Mouse (Mus musculus) forebrain, embryonic 13.5 days (tissue): ENCODE data around the gene Tmem198b. TPM values are rescaled to one million over a fixed set of nuclear protein-coding genes. Genes with fewer than 3 reads are reported as not detected.
"Not testable (repeated sequence)": the region's sequence is repeated elsewhere in the genome, so short reads cannot be mapped to it uniquely, and the experiment has no call there.

Experiments
- ATAC-seq: fragments of 200-750 bp; cut with Nextera tagmentation; 2 replicates; pipeline ENCODE4 v1.8.0; 2017
- H3K27ac ChIP-seq: fragments of 300-500 bp; sonication (generic); 2 replicates; pipeline ENCODE4 v1.5.1; 2015; ENCODE audit warnings: inconsistent platforms, mild to moderate bottlenecking, moderate library complexity
- H3K27me3 ChIP-seq: fragments of 300-500 bp; sonication (generic); 2 replicates; pipeline ENCODE4 v1.6.1; 2015; ENCODE audit warnings: mild to moderate bottlenecking, inconsistent platforms
- H3K36me3 ChIP-seq: fragments of 300-500 bp; sonication (generic); 2 replicates; pipeline ENCODE4 v1.6.1; 2015; ENCODE audit warnings: mild to moderate bottlenecking, inconsistent platforms; ENCODE audit not compliant: poor library complexity, severe bottlenecking
- H3K4me1 ChIP-seq: fragments of 300-500 bp; sonication (generic); 2 replicates; pipeline ENCODE4 v1.6.1; 2015; ENCODE audit warnings: inconsistent platforms
- H3K4me2 ChIP-seq: fragments of 300-500 bp; sonication (generic); 2 replicates; pipeline ENCODE4 v1.6.1; 2015; ENCODE audit warnings: inconsistent platforms, mild to moderate bottlenecking, moderate library complexity
- H3K4me3 ChIP-seq: fragments of 300-500 bp; sonication (generic); 2 replicates; pipeline ENCODE4 v1.5.1; 2015; ENCODE audit warnings: mild to moderate bottlenecking, inconsistent platforms
- H3K9ac ChIP-seq: fragments of 300-500 bp; sonication (generic); 2 replicates; pipeline ENCODE4 v1.6.1; 2015; ENCODE audit warnings: mild to moderate bottlenecking, inconsistent platforms
- H3K9me3 ChIP-seq: fragments of 300-500 bp; sonication (generic); replicated peaks from 2 replicates; pipeline ENCODE4 v1.6.1; 2016; ENCODE audit warnings: inconsistent platforms
- WGBS: fragments of 180-500 bp; shearing (Covaris S2); methylation state at CpG from one replicate; pipeline ENCODE4 v1.1.7; 2015; 5-methylcytosine and 5-hydroxymethylcytosine counted together
- polyA plus RNA-seq: library from polyadenylated mRNA; unstranded; fragments of >200 nt; fragmentation: Nextera tagmentation; extraction: Ambion mirVana; gene quantifications from 2 replicates; pipeline ENCODE4 v1.2.1, GENCODE M21; 2015

The Tmem198b gene
- 14.9 and 16.3 TPM in 2 replicates for polyA plus RNA-seq

DNA sequence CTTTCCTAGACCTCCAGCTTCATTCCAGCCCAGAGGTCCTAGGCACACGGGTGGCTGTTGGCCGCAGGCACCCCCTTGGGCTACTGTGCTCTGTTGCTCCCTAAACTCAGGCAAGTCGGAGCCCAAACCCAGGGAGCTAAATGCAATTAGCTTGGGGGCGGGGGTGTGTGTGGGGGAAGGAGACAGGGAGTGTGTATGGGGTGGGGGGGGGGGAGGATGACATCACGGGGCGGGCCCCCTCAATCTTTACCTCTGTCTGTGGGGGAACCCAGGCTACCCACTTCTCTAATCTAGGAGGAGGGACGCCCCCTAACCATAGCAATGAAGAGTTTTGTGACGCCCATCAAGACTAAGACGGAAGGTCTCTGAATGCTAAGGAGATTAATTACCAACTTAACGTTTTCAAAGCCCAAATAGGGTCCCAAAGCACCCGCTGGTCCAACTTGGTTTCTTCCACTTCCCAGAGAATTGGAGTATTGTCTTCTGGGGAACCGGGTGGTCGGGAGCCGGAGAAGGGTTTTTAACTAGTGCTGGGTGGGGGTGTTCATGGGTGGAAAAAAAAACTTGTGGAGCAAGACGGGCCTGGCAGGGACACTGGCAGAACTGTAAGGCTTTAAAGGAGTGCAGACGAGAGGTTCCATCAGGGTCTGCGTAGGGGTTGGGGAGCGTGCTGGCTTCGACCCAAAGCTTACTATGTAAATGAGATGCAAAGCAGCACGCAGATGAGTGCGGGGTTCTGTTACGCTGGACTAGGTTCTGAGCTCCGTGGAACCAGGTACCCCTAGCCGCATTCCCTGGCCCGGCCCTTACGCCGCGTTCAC lies at the start of gene Tmem198b:
Tmem198b (minus strand) TSS at position 100 of the 821 bp plus-strand sequence.
- under 1% methylated on average over 27 of the region's 28 CpGs for WGBS
- H3K4me2 ChIP-seq: peak within 1 kb of the TSS; percentile 78
- ATAC-seq: peak; percentile 73

DNA sequence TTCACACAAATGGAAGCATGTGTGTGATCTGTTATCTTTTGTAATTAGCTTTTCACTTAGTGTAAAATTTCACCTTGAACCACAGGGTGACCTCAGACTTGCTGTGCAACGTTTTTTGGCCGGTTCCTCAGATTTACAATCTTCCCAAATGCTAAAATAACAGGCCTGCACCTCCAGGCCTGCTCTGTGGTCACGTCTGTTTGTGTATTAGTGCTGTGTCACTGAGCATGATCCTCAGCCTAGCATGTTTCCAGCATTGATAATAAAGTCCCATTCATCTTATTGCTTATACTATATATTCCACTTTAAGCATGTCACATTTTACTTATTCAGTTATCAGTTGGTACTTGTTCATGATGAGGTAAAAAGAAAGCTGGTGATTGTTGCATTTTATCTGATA lies 46.2 kb upstream of the Tmem198b start:
- ATAC-seq: no peak
- H3K9me3 ChIP-seq: no peaks in the 10 kb centered on the region
- H3K27ac ChIP-seq: no peak overlapping the region
- H3K36me3 ChIP-seq: peaks cover 58% of the 10 kb centered on the region
- WGBS: 77% methylated on average over 3 of the region's 3 CpGs
- H3K9ac ChIP-seq: no peak overlapping the region
- H3K4me1 ChIP-seq: no peaks in the 10 kb centered on the region
- H3K27me3 ChIP-seq: no peaks in the 10 kb centered on the region
- H3K4me2 ChIP-seq: no peak overlapping the region
- H3K4me3 ChIP-seq: no peak overlapping the region

More for the DNA sequence above, at the start of gene Tmem198b:
- no peaks in the 10 kb centered on the region for H3K9me3 ChIP-seq
- H3K4me3 ChIP-seq: peak within 1 kb of the TSS; percentile 78
- H3K27ac ChIP-seq: peak within 1 kb of the TSS; percentile 98
- H3K9ac ChIP-seq: peak within 1 kb of the TSS; percentile 88
- H3K36me3 ChIP-seq: peaks cover 58% of the 10 kb centered on the region
- H3K4me1 ChIP-seq: peaks cover 54% of the 10 kb centered on the region
- no peaks in the 10 kb centered on the region for H3K27me3 ChIP-seq

DNA sequence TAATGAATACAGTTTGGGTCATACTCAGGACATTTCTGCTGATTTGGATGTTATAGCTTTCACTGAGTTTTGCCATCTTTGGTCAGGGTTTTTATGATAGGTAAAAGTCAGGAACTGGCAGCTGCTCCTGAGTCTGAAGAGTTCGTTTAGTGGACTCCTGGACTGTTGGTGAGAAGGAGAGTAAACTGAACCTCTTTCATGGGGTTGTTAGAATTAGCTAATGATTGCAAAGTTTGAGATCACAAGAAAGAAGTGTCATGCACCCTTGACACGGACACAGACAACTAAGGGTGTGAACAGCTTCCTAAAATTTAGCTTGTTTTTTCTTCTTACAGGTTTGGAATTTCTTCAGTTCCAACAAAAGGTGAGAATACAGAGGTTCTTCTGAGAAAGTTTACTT lies 44.3 kb upstream of the Tmem198b start:
- Histone ChIP-seq H3K4me3 (no peak overlapping the region), H3K4me1 (no peaks in the 10 kb centered on the region), H3K9ac (no peak overlapping the region), H3K27me3 (no peaks in the 10 kb centered on the region), H3K36me3 (peaks cover 56% of the 10 kb centered on the region), H3K27ac (no peak overlapping the region), H3K9me3 (no peaks in the 10 kb centered on the region), H3K4me2 (no peak overlapping the region)
- ATAC-seq: no peak
- WGBS: 89% methylated on average over 2 of the region's 2 CpGs

DNA sequence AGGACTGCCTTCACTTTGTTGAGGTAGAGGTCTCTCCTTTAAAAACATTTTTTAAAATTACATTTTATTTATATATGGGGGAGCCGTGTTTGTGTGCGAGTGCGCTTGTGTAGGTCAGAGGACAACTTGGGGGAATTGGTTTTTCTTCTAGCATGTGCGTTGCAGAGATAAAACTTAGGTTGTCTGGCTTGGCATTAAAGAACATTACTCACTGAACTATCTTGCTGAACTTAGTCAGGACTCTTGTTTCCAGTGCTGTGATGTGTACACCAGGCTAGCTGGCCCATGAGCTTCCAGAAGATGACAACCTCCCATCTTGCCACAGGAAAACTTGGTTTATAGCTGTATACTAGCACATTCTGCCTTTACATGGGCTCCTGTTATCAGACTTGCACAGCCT lies 42.5 kb upstream of the Tmem198b start:
- Histone ChIP-seq H3K27ac (no peak overlapping the region), H3K4me3 (no peak overlapping the region), H3K27me3 (no peaks in the 10 kb centered on the region), H3K9me3 (no peaks in the 10 kb centered on the region), H3K4me1 (no peaks in the 10 kb centered on the region), H3K4me2 (no peak overlapping the region), H3K36me3 (peaks cover 63% of the 10 kb centered on the region), H3K9ac (no peak overlapping the region)
- ATAC-seq: no peak
- WGBS: 98% methylated on average over 4 of the region's 4 CpGs

DNA sequence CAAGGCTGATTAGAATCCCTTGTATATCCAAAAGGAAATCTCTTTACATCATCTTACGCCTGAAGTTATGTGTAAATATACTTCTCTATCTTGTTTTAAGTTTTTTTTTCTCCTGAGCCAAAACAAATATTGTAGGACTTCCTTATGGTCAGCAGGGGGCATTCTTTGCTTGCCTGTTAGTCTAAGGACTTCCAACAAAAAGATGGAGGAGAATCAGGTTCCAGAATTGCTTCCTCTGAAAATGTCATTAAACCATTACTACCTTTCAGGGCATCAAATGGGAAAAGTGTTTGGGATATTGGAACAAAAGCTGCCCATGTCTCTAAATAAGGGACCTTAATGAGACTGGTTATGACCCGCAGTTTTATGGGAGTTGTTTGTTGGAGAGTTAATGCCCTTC lies 41.3 kb upstream of the Tmem198b start:
- 50% methylated on average over 2 of the region's 2 CpGs for WGBS
- Histone ChIP-seq H3K9me3 (no peaks in the 10 kb centered on the region), H3K4me2 (no peak overlapping the region), H3K27me3 (no peaks in the 10 kb centered on the region), H3K4me3 (no peak overlapping the region), H3K9ac (no peak overlapping the region), H3K27ac (no peak overlapping the region), H3K36me3 (peaks cover 69% of the 10 kb centered on the region), H3K4me1 (no peaks in the 10 kb centered on the region)
- ATAC-seq: no peak

DNA sequence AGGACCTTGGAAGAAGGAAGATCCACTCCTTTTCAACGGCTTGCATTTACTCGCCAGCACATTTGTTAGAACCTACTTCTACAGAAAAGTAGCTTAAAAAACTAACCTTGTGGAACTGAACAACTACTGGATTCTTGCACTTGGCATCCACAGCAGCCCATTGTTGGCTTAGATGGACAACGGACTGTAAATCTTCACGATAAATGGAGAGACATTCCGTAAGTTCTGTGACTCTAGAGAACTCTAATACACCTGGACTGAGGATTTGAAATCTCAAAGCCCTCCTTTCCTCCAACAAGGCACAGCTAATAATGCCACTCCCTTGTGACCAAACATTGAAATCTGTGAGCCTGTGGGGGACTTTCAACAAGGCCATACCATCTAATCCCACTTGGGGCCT lies 39.1 kb upstream of the Tmem198b start:
- Histone ChIP-seq H3K36me3 (peaks cover 64% of the 10 kb centered on the region), H3K27me3 (no peaks in the 10 kb centered on the region), H3K4me3 (no peak overlapping the region), H3K4me1 (no peaks in the 10 kb centered on the region), H3K9ac (no peak overlapping the region), H3K9me3 (no peaks in the 10 kb centered on the region), H3K4me2 (no peak overlapping the region), H3K27ac (no peak overlapping the region)
- ATAC-seq: no peak
- WGBS: 94% methylated on average over 5 of the region's 5 CpGs

DNA sequence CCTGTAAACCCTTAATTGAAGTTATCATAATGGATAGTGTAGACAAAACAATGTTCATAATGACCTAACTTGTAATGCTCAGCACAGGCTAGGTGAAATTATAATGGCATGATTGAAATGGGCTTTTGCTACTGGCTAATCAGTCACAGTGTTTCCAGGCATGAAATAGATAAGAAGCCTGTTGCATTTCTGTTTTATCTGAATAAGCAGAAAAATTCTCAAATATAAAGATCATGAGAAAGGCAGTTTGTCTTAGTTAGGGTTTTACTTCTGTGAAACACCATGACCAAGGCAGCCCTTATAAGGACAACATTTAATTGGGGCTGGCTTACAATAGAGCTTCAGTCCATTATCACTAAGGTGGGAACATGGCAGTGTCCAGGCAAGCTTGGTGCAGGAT lies 36.4 kb upstream of the Tmem198b start:
- Histone ChIP-seq H3K4me2 (no peak overlapping the region), H3K27me3 (no peaks in the 10 kb centered on the region), H3K36me3 (peaks cover 67% of the 10 kb centered on the region), H3K9ac (no peak overlapping the region), H3K27ac (no peak overlapping the region), H3K4me1 (no peaks in the 10 kb centered on the region), H3K4me3 (no peak overlapping the region), H3K9me3 (no peaks in the 10 kb centered on the region)
- ATAC-seq: no peak

DNA sequence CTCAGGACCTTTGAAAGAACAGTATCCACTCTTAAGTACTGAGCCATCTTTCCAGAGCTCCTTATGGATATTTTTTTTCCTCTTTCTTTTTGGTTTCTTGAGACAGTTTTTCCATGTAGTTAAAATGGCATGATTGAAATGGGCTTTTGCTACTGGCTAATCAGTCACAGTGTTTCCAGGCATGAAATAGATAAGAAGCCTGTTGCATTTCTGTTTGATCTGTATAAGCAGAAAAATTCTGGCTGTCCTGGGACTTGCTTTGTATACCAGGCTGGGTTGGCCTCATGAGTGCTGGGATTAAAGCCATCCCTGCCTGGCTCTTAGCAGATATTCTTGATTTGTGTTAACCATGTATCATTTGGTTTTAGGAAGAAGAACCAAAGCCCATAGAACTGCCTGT lies 35.3 kb upstream of the Tmem198b start:
- no peak for ATAC-seq
- H3K27ac ChIP-seq: no peak overlapping the region
- peaks cover 73% of the 10 kb centered on the region for H3K36me3 ChIP-seq
- H3K4me3 ChIP-seq: no peak overlapping the region
- H3K4me1 ChIP-seq: no peaks in the 10 kb centered on the region
- no peaks in the 10 kb centered on the region for H3K27me3 ChIP-seq
- H3K9me3 ChIP-seq: no peaks in the 10 kb centered on the region
- no peak overlapping the region for H3K4me2 ChIP-seq
- H3K9ac ChIP-seq: no peak overlapping the region

DNA sequence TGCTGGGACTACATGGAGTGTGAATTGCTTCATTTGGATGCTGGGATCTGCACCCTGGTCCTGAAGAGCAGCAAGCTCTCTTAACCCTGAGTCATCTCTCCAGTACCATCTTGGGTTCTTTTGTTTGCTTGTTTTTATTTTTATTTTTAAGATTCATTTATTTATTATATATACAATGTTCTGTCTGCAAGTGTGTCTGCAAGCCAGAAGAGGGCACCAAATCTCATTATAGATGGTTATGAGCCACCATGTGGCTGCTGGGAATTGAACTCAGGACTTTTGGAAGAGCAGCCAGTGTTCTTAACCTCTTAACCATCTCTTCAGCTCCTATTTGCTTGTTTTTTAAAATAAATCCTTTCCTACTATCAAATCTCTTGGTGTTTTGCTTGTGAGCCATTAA lies 33.2 kb upstream of the Tmem198b start:
- no peak for ATAC-seq
- H3K36me3 ChIP-seq: peaks cover 80% of the 10 kb centered on the region

DNA sequence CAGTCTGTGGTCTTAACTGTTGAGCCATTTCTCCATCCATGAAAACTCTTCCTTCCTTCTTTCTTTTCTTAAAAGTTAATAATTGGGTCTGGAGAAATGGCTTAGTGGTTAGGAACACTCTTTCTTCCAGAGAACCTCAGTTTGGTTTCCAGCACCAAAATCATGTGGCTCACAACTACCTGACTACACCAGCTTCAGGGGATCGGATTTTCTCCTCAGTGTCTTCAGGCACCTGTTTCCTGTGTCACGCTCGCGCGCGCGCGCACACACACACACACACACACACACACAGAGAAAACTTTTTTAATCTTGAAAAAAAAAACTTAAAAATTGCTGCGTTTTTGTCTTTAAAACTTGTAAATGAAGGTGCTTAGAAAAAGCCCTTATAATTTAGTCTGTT lies 19.7 kb upstream of the Tmem198b start:
- no peak overlapping the region for H3K4me3 ChIP-seq
- H3K9ac ChIP-seq: no peak overlapping the region
- no peak overlapping the region for H3K27ac ChIP-seq
- H3K4me2 ChIP-seq: no peak overlapping the region
- H3K36me3 ChIP-seq: peaks cover 33% of the 10 kb centered on the region
- WGBS: 98% methylated on average over 9 of the region's 9 CpGs
- no peaks in the 10 kb centered on the region for H3K27me3 ChIP-seq
- peaks cover 20% of the 10 kb centered on the region for H3K4me1 ChIP-seq
- ATAC-seq: no peak
- no peaks in the 10 kb centered on the region for H3K9me3 ChIP-seq

More for the DNA sequence above, 33.2 kb upstream of the Tmem198b start:
- no peak overlapping the region for H3K9ac ChIP-seq
- no peaks in the 10 kb centered on the region for H3K9me3 ChIP-seq
- no peaks in the 10 kb centered on the region for H3K4me1 ChIP-seq
- H3K27me3 ChIP-seq: no peaks in the 10 kb centered on the region
- H3K27ac ChIP-seq: no peak overlapping the region
- no peak overlapping the region for H3K4me2 ChIP-seq
- no peak overlapping the region for H3K4me3 ChIP-seq

DNA sequence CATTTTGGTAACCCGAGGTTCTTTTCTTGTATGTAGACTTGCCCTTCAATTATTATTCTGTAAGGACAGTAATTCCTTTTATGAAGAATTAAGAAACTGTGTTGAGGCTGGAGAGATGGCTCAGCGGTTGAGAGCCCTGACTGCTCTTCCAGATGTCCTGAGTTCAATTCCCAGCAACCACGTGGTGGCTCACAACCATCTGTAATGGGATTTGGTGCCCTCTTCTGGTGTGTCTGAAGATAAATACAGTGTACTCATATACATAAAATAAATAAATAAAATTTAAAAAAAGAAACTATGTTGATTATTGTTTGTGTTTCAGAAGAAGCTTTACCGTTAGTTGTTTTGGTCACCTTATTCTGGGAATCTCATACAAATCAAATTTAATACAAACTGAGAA lies 18.9 kb upstream of the Tmem198b start:
- peak overlapping the region; percentile 91 for H3K4me3 ChIP-seq
- peaks cover 20% of the 10 kb centered on the region for H3K4me1 ChIP-seq
- peaks cover 40% of the 10 kb centered on the region for H3K36me3 ChIP-seq
- peak overlapping the region; percentile 89 for H3K4me2 ChIP-seq
- H3K9me3 ChIP-seq, H3K9ac ChIP-seq, ATAC-seq, H3K27me3 ChIP-seq, H3K27ac ChIP-seq: not testable (repeated sequence)
- WGBS: 82% methylated on average over 4 of the region's 4 CpGs

DNA sequence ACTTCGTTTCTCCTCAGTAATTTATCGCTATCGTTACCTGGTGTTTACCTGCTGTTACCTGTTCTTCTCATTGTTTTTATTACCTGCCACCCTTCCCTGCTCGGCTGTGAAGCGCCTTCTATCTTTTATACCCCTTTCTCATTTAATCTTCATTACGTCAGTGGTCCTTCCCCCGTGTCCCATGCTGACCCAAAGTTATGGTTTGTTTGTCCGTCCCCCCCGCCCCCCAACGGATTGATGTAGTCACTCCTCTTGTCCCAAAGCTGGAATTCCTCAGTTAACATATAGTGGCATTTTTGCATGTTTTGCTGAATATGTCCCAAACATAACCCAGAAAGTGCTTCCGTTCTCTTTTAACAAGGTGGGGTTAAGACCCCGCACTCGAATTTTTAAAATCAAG lies 18.0 kb upstream of the Tmem198b start:
- ATAC-seq: 0 out of 2 replicates have a peak, but pooled peaks have one; percentile 1
- H3K27ac ChIP-seq: peak overlapping the region; percentile 60; the same call in 1 of the 2 replicates
- H3K4me2 ChIP-seq: peak overlapping the region; percentile 89
- peaks cover 43% of the 10 kb centered on the region for H3K36me3 ChIP-seq
- no peaks in the 10 kb centered on the region for H3K9me3 ChIP-seq
- H3K4me1 ChIP-seq: peaks cover 20% of the 10 kb centered on the region
- peak overlapping the region; percentile 88 for H3K9ac ChIP-seq
- peak overlapping the region; percentile 91 for H3K4me3 ChIP-seq
- WGBS: 4% methylated on average over 13 of the region's 13 CpGs
- no peaks in the 10 kb centered on the region for H3K27me3 ChIP-seq
